Mouse (Mus musculus): ENCODE measurements around the gene Saysd1.

GRCm38 (mm10) chr14:20094942-20095341 is 43.4 kb downstream of the Saysd1 start:
- TF ChIP-seq CHD2 (IDR thresholded peaks at IDR 0.05; ENCODE audit: low read depth, low read length) (no peak), HCFC1 (IDR thresholded peaks at IDR 0.05; ENCODE audit: borderline replicate concordance, insufficient read depth, low read length) (no peak), MAFK (IDR thresholded peaks at IDR 0.05; ENCODE audit: insufficient read depth, low read depth, low read length) (no peak), ZC3H11A (IDR thresholded peaks at IDR 0.05; ENCODE audit: borderline replicate concordance, low read depth, low read length) (no peak), ZNF384 (IDR thresholded peaks at IDR 0.05; ENCODE audit: low read depth, low read length) (no peak)

Measured in ES-E14 (cell line).